Mouse (Mus musculus): Measurements from ENCODE around the gene Grm7. TPM values are rescaled to one million over a fixed set of nuclear protein-coding genes. Genes with fewer than 3 reads are reported as not detected.

The Grm7 gene
- total RNA-seq (2022): under 1 TPM; 0.12 to 0.22 (median 0.16) TPM

GRCm38 (mm10) chr6:110645411-110646361, at the start of gene Grm7:
Gene Grm7, plus strand, starts transcription at chr6:110645581.
- DNase-seq (ENCODE audit: low spot score): no peak

DNA sequence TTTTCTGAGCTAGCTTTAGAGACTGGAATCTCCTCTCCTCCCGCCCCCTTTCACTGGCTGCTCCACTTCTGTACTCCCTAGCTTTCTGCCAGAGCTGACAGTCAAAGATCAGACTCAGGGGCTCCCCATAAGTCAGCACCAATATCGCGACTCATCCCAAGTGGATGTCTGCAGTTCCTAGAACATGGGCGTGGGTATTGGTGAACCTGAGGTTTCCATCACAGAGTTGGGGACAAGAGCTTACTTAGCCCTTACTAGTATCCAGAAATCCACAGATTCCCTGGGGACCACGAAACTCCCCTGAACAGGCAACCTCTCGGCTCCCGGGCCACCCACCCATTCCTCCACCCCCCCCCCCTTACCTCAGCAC, 355 bp upstream of the Grm7 start:
- no peak for DNase-seq (ENCODE audit: low spot score)

- no peak for DNase-seq (ENCODE audit: low spot score)
These were observed 1.5 kb downstream of the Grm7 start for GRCm38 (mm10) chr6:110646901-110647300.

GRCm38 (mm10) chr6:110649227-110649626, 3.8 kb downstream of the Grm7 start:
- no peak for DNase-seq (ENCODE audit: low spot score)

- no peak for DNase-seq (ENCODE audit: low spot score)
These were observed 8.1 kb downstream of the Grm7 start for GRCm38 (mm10) chr6:110653361-110654001.

GRCm38 (mm10) chr6:110664436-110664835, 19.1 kb downstream of the Grm7 start:
- no peak for DNase-seq (ENCODE audit: low spot score)

- DNase-seq (ENCODE audit: low spot score): no peak
These were observed 23.1 kb downstream of the Grm7 start for GRCm38 (mm10) chr6:110668447-110668846.

- DNase-seq (ENCODE audit: low spot score): no peak
These were observed 45.6 kb downstream of the Grm7 start for GRCm38 (mm10) chr6:110690954-110691353.

- no peak for DNase-seq (ENCODE audit: low spot score)
These were observed 64.4 kb downstream of the Grm7 start for GRCm38 (mm10) chr6:110709763-110710162.

GRCm38 (mm10) chr6:110714943-110715342, 69.6 kb downstream of the Grm7 start:
- DNase-seq (ENCODE audit: low spot score): no peak

- no peak for DNase-seq (ENCODE audit: low spot score)
These were observed 78.0 kb downstream of the Grm7 start for GRCm38 (mm10) chr6:110723371-110723770.

DNA sequence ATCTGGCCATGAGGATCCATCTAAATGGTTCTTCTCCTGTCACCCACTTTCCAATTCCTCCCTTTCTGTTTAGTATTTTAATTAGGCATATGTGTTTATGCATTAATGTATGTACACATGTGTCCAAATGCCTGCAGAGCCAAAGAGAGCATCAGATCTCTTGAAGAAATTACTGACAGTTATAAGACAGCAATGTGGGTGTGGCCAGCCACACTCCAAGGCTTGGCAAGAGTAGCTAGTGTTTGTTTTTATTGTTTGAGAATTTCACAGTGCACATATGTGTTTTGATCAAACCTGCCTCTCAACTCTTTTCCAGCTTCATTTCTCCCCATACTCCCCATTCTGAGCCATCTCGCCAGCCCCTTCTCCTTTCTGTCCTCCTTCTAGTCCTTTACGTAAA, 88.5 kb downstream of the Grm7 start:
- no peak for DNase-seq (ENCODE audit: low spot score)

GRCm38 (mm10) chr6:110743981-110744670, 98.7 kb downstream of the Grm7 start:
- no peak for DNase-seq (ENCODE audit: low spot score)

DNA sequence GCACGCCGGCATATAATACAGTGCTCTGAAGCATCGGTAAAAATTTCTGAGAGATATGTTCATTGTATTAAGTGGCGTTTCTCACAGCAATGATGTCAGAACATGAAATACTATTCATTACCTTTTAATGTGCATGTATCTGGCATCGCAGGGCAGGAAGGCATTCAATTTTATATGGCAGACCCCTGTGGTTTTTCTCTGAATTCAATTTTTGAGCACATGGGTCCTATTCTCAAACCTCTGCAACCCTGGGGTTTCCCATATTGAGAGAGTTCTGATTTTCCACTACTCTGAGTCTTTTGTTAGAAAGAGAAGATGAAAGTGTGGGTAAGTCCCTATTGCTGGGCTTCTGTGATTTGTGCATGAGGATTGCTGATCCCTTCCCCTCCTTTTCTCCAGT, 110.5 kb downstream of the Grm7 start:
- no peak for DNase-seq (ENCODE audit: low spot score)

GRCm38 (mm10) chr6:110769588-110769987, 124.2 kb downstream of the Grm7 start:
- no peak for DNase-seq (ENCODE audit: low spot score)

- DNase-seq (ENCODE audit: low spot score): no peak
These were observed 127.3 kb downstream of the Grm7 start for GRCm38 (mm10) chr6:110772652-110773051.

DNA sequence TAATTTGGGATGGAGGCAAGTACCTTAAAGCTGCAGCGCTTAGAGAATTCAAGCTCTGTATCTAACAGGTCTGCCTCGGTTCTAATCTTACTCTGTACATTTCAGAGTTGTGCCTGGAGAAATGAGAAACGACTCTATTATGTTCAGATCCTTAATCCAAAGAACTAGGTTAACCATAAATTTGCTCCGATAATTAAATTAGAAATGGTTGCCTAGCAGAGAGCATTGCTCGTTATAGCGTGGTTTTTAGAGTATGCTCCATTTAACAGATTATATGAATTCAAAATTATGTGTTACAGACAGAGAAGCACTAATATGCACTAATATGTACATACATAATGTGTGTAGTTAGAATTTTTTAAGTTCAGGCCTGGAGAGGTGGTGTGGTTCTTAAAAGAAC, 130.7 kb downstream of the Grm7 start:
- no peak for DNase-seq (ENCODE audit: low spot score)

GRCm38 (mm10) chr6:110785497-110785928, 140.1 kb downstream of the Grm7 start:
- no peak for DNase-seq (ENCODE audit: low spot score)

GRCm38 (mm10) chr6:110792696-110793095, 147.3 kb downstream of the Grm7 start:
- DNase-seq (ENCODE audit: low spot score): no peak

- DNase-seq (ENCODE audit: low spot score): no peak
These were observed 162.1 kb downstream of the Grm7 start for GRCm38 (mm10) chr6:110807481-110807880.

- DNase-seq (ENCODE audit: low spot score): no peak
These were observed 166.8 kb downstream of the Grm7 start for GRCm38 (mm10) chr6:110812214-110812613.

- DNase-seq (ENCODE audit: low spot score): no peak
These were observed 172.9 kb downstream of the Grm7 start for GRCm38 (mm10) chr6:110818236-110818635.

All from heart, adult 8-10 months (tissue).